Mouse (Mus musculus) cerebellum, adult 2 months (tissue): ENCODE data around the gene Atcay.

Experiments used
- CTCF ChIP-seq: fragments of 200-500 bp; IDR thresholded peaks from 2 replicates; pipeline ENCODE4 v1.5.1; 2011; ENCODE audit warnings: low read depth, mild to moderate bottlenecking, control low read depth, low read length, moderate library complexity, borderline replicate concordance; ENCODE audit not compliant: insufficient read depth
- POLR2A ChIP-seq: fragments of 200-500 bp; IDR thresholded peaks from 2 replicates; pipeline ENCODE4 v1.6.1; 2011; ENCODE audit warnings: low read length, control low read depth, borderline replicate concordance; ENCODE audit not compliant: insufficient read depth

DNA sequence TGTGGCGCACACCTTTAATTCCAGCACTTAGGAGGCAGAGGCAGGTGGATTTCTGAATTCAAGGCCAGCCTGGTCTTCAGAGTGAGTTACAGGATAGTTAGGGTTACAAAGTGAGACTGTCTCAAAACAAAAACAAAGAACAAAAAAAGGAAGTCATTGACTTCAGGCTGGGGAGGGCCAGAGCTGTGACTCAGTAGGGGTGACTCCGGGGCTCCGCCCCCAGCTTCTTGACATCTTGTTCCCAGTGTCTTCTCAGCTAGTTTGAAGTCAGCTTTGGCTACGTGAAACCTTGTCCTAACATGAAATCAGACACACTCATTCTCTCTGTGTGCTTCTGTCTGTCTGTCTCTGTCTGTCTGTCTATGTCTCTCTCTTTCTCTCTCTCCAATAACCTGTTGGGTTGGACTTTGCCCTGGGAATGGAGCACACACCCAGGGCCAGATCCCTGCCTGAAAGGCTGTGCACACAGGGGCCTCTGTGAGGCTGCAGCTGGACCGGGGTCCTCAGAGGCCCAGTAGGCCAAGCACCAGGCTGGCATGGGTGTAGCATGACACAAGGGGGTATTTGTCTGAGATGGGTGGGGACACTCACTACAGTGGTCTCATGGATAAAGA lies 9.1 kb downstream of the Atcay start:
- TF ChIP-seq CTCF (no peak), POLR2A (no peak)
